Mouse (Mus musculus) thymus, adult 18-20 months (tissue): ENCODE data around the gene Pear1.

Source experiments
- DNase-seq, 2 experiments: peaks; one replicate each; pipeline ENCODE4 v3.0.0; 2022; ENCODE audit warnings: mixed read lengths in 2 of 2

Gene Pear1

DNA sequence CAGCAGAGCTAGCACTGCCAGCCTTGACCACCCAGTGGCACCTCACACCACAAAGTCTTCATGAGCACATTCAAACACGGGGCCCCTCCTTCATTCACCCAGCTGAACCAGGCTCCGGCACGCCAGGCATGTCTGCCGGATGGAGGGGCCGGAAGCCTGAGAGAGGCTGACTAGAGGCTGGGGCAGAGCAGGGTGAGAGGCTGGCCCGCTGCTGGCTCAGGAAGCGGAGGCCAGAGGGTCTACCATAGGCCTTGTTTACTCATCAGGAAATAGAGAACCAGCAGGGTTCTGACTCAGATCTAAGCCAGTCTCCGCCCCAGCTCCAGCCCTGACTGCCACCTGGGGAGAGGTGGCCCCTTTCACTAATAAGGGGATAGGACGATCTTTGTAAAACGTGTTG lies 59.0 kb downstream of the Pear1 start:
- peak; percentile 62 to 69 for DNase-seq

DNA sequence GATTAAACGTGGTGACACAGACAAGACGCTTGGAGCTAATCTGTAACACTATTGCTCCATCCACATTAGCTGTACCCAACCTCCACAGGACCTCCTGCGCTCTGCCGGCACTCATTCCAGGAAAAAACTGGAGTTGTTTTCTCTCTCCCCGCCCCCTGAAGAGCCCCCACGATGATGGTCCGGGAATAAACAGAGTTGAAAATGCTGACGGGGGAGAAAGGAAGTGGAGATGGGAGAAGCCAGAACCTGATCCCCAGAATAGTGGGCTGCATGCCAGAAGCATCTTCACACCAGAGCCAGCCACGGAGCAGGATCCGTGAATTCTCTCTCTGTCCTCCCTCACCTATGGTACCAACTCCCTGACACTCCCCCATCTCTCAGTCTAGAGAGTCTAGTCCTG lies 59.6 kb downstream of the Pear1 start:
- DNase-seq = no peak

DNA sequence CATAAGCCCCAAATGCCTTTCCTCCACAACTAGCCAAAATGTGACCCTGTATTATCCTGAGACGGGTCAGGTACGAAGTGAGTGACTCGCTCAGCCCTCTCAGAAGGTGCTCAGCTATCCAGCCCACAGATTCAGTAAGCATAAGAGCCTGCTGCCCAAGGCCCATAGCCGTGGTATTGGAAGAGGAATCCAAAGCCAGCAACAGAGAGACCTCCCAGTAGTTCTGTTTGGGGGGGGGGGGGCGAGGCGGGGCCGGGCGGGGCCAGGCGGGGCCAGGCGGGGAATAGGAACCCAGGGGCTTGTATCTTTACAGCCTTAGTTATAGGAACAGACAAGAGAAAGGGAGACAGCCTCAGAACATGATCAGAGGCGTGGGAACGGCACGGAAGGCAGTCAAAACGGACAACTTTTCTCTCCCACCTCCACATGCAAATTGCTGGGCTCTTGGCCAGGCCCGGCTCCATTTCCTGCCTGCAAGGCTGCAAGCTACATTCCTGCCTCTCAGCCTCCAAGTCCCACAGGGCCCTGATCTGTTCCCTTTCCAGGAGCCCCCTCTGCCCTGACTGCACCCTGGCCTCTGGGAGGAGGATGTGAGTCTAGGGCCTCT lies 60.3 kb downstream of the Pear1 start:
- DNase-seq = no peak

DNA sequence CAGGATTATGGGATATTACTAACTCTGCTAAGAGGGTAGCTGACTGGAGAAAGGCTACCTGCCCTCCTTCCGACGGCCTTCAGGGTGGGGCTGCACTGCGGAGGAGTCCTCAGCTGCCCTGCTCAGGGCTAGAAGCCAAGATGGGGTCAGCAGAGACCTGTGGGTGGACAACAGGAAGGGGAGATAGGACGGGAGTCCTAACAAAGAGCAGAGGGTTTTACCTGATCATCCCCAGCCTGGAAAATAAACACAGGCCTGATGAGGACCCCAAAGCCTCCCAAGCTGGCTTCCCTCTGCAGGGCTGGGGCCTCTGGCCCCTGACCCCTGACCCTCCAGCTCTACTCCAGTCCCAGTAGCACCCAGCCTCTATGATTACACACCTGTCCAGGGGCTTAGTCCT lies 60.9 kb downstream of the Pear1 start:
- DNase-seq = no peak

DNA sequence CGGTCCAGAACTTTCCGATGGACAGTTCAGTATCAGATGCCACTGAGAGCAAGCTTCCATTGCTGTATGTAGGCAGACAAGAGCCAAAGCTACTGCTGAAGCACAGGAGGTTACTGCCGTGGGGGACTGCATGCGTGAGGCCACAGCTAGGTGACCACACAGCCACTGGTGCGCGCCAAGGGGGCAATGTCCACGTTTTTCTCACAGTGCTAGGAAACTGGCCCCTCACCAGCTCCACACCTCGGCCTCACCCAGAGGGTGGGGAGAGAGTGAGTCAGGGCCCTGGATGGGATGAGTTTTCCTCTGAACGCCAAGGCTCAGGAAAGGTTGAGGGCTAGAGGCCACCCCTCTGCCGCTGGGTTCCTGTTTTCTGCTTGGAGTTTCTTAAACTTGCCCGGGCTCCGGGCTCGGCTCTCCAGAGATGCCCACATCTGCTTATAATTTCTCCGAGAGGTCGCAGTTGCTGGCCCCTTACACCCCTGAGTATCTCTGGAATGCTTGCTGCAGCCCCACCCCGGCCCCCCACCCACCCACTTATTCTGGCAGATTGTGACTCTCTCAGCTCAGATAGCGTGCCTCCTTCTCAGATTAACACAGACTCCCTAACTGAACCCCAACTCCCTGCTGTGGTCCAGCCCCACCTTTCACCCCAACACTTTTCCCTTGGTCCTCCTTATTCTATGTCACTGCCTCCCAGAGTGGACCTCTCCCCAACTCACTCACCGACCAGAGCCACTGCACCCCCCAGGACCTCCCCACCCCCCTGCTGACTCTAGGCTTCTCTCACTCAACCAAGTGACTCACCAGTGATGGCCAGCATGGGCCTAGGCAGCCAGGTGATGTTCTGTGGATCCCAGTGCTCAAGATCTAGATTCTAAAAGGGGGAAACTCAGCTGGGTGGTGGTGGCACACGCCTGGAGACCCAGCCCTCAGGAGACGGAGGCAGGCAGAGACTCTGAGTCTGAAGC lies 62.4 kb downstream of the Pear1 start:
- no peak for DNase-seq

DNA sequence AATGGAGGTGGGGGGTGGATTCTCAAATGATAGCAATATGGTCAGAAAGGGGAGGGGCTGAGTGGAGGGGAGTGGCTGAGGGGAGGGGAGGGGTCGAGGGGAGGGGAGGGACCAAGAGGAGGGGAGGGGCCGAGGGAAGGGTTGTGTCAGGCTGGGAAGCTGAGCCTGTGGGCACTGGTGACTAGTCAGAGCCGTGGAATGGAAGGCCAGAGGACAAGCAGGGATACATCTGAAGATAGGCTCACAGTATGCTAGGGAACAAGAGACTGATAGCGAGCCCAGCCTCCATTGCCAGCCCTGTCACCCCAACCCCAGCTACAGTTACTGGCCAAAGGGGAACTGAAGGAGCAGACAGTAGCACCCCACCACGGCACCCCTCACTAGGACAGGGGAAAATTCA lies 65.5 kb downstream of the Pear1 start:
- DNase-seq = no peak

DNA sequence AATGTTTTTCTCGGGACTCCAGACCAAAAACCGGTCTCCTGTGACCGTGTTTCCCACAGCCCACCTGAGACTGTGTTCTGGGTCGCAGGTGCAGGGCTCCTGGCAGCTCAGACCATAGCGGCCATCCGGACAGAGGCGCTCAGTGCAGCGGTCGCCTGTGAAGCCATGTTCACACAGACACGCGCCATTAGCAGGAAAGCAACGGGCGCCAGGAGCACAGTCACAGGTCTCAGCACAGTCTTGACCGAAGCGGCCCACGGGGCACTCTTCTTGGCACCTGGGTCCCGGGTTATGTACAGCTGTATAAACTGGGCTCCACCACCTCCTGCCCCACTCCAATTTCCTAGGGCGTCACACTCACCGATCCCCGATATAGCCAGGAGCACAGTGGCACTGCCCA lies 67.6 kb downstream of the Pear1 start:
- DNase-seq = no peak

DNA sequence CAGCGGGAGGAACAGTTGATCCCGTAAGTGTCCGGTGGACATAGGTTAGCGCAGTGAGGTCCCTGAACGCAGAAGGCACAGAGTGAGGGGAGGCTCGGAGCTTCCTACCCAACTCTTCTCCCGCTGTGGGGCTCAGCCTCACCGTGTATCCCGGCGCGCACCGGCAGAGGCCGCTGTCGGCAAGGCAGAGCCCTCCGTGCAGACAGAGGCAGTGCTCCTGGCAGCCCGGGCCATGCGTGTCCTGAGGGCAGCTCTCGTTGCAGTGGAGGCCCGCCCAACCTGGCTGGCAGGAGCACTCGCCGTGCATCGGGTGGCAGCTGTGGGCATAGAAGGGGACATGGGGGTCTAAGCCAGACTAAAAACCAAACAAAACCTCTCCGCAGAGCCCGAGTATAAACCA lies 68.1 kb downstream of the Pear1 start:
- DNase-seq = peak; percentile 54 to 59

DNA sequence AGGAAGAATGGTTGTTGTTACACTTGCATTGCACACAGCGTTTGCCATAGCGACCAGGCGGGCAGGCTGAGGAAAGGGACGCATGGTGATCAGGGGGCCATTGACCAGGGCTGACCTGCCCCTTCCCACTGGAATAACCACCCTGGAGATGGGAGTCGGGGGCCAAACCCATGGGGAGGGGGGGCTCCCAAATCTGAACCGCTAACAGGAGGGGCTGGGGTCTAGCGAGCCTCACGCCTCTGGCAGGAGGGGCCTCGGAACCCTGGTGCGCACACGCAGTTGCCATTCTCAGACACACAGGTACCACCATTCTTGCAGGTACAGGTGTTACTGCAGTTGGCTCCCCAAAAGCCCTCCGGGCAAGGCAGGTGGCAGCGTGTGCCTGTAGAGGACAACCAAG lies 70.3 kb downstream of the Pear1 start:
- no peak for DNase-seq

DNA sequence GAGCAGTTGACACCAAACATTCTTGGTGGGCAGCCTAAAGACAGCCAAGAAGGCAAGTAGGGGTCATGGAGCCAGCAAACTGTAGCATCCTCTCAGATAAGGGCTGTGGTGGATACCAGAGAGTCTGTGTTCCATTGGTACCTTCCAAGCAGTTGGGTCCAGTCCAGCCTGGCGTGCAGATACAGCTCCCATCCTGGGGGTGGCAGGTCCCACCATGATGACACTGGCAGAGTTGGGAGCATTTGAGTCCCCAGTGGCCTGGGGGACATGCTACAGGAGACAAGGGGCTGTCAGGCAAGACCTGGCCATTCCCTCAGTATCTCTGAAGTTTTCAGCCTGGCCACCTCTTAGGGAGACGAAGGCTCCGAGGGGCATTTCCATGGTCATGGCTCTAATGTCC lies 71.5 kb downstream of the Pear1 start:
- no peak for DNase-seq

DNA sequence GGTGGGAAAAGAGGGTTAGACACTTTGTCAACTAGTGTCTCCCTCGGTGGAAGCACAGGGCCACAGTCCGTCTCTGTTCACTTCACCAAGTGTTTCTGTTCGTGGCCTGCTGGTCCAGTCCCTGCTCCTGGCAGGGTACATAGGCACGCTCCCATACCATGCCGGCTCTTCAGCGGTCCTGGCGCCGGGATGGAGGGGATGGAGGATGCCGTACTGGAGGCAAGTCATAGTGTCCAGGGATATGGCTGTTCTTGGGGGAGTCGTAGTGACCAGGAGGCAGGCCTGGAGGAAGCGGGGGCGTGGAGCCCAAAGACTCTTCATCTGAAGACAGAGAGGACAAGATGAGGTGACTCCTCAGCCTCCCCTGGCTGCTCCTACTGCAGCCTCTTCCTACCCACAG lies 74.1 kb downstream of the Pear1 start:
- DNase-seq = no peak

DNA sequence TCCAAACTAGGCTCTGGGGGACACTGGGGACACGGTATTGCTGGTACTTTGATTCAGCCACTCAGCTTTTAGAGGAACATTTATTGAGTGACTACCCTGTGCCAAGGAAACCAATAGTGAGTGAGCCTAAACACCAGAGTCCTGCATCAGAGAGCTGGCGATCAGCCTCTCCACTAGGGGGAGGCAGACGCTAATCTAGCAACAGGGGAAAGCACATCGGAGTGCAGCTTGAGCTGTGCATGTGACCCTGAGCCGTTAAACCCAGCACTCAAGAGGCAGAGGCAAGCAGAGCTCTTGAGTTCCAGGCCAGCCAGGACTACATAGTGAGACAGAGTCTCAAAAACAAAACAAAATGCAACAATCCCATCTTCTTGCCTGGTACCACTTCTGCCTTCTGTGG lies 75.1 kb downstream of the Pear1 start:
- peak in 1 of 2 experiments; percentile 25 for DNase-seq

DNA sequence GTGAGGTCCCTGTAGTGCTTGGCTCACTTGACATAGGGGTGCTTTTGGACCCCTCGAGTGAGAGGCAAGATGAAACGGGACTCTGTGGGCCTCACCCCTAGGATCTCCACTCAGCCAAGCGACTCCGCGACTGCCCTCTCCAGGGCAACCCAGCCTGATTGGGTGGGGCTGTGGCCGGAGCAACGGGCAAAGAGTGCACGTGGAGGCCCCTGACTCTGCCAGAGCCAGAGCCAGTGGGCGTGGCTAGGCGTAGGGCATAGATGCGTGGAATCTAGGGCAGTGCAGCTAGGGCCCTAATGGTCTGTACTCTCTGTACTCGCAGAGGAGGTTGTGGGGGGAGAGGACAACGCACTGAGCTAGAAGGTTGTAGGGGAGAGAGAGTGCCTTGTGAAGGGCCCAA lies 75.7 kb downstream of the Pear1 start, which contains the start of gene Lrrc71:
Gene Lrrc71 (minus strand): TSS at position 195 of the 400 bp plus-strand sequence.
- no peak for DNase-seq

DNA sequence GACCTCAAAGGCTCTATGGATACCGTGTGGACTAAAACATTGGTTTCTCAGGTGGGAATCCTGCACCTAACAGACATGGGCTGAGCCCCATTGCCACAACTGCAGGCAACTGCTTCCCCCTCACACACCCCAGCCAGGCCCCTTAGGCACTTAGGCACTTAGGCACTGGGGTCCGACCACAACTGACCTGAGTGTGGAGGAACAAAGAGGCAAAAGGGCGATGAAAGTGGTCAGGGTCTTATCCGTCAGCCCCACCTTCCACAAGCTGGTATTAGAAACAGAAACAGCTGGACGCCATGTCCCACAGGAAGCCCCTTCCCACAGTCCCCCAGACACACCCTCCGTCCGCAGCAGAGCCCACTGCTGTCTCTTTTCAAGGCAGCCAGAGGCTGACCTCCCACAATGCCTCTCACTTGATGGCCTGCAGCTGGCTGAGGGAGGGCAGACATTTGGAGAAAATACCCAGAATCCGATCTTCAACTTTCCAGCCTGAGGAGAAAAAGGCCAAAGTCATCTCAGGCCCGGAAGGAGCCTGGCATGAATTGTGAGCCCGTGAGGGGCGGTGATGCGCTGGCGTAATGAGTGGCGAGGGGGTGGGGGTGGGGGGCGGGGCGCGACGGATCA lies 79.0 kb downstream of the Pear1 start:
- no peak for DNase-seq

DNA sequence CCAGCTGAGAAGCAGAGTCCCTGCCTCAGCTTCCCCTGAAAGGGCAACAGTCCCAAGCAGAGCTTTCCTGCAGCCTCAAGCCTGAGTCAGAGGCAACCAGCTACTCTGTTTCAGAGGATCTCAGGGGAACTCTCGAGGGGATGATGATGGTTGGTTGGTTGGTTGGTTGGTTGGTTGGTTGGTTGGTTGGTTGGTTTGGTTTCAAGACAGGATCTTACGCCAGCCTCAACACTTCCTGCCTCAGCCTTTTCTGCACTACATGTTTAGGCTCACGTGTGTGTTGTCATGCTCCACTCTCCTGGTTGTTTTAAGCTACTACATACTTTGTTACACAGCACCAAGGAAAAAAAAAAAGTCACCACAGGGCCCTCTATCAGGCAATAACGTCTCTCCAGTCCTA lies 80.2 kb downstream of the Pear1 start:
- DNase-seq = no peak

DNA sequence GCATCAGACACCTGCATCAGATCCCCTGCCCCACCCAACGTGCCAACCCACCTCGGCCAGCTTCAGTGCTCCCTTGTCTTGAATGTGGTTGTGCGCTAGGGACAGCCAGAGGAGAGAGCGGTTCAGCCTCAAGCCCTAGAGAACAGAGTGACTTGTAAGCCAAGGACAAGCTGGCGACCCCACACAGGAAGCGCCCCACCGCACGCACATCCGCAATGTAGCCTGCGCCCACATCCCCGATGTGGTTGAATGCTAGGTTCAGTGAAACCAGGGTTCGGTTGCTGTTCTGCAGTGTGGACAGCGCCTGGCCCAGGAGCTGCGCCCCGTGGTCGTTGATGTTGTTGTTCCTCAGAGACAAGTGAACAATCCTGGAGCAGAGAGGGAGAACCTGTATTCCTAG lies 81.4 kb downstream of the Pear1 start:
- peak; percentile 45 to 55 for DNase-seq

DNA sequence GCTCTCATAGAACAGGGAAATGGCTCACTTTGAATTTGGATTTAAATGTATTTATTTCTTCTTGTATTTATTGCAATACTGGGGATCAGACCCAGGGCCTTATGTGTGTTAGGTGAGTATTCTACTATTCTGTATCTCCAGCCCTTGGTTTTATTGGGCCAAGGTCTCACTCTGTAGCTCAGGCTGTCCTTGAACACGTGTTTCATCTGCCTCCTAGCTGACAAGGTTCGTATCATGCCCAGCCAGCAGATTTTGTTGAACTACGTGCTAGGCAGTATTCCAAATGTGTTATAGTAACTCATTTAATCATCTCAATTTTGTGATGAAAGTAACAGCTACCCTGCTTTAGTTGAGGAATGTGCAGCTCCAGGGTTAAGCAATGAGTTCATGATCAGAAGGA lies 82.1 kb downstream of the Pear1 start:
- DNase-seq = no peak

DNA sequence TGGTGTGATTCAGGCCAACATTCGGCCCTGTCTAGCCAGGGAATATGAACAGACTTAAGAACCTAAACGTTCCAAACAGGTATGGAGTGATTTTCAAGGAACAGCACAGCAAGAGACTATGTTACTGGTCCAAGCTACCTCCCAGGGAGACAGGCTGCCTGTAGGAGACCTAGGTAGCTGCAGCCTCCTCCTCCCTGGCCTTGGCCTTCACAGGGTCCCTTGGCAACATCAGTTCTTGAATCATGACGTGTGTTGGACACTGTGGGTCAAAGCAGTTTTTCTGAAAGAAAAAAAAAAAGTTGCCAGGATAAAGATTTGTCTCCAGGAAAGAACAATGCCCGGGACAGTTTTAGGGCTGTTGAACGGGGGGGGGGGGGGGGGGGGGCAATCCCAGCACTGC lies 85.2 kb downstream of the Pear1 start:
- no peak for DNase-seq

DNA sequence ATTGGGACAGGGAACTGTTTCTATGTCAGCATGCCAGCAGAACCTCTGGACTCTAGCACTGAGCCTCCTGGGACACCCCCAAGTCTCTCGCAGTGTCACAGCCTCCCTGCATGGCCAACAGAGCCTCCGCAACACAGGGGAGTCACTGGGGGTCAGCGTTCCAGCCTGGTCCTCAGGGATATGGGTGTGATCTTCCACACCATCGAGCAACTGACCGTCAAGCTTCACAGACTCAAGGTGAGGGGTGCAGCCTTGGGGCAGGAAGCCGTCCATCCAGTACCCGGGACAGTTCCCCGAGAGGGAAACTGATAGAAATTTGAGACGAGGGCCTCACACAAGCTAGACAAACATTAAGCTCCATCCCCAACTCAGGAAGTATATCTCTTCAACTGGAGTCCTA lies 88.8 kb downstream of the Pear1 start:
- DNase-seq = no peak

DNA sequence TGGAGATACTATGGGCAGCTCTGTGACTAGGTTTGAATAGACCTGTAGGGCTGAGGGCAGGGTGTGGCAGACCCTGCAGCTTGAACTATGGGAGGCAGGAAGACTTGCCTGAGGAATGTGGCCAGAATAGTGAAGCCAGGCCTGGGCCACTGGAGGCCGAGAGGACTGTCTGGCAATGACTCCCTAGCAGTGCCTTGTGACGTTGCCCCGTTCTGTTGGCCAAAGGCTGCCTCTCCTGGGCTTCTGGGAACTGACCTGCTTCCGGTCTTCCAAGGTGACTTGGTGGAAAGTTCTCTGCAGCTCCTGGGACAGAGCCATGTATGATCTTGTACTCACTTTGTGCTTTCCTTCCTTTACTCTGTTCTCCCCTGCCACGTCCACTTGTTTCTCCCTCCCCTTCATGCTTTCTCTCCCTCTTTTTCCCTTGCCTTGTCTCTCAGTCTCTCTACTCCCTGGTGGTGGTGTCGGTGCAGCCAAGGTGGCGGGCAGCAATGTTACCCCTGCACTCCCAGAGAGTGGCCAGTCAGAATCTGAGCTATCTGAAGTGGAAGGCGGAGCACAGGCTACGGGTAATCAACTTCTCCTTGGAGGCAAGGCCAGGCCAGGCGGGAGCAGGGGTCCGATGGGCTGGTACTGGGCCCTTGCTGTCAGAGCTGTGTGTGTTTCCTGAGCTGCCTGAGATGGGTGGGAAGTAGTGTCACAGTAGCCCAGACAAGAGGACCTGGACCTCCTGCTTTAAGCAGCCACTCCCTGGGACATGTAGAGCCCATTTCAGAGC lies 89.9 kb downstream of the Pear1 start:
- DNase-seq = no peak

DNA sequence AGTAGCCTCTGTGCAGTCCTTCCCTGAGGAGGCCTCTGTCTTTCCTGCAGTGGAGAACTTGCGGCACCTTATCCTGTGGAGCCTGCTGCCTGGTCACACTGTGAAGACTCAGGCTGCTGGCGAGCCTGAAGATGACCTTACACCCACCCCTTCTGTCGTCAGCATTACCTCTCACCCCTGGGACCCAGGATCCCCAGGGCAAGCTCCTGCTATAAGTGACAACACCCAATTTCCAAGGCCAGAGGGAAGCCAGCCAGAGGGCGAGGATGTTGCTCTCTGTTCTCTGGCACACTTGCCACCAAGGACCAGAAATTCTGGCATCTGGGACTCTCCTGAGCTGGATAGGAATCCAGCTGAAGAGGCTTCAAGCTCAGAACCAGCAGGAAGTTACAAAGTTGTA lies 91.0 kb downstream of the Pear1 start:
- DNase-seq = no peak

DNA sequence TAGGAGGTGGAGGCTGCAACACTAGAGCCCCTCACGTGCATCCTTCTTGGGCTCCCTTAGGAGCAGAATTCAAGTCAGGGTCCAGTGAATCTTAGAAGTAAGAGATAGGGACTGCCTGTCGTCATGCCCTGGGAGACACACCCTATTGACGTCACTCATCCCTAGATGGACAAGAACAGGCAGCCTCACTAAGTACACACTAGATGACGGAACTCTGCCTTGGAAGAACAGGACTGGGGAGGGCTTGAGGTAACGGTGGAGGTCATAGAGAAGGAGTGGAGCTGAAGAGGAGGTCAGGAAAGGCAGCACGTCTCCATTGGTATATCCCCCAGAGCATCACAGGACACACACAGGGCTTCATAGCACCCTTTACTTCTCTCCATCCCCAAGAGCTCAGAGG lies 95.4 kb downstream of the Pear1 start:
- DNase-seq = no peak

DNA sequence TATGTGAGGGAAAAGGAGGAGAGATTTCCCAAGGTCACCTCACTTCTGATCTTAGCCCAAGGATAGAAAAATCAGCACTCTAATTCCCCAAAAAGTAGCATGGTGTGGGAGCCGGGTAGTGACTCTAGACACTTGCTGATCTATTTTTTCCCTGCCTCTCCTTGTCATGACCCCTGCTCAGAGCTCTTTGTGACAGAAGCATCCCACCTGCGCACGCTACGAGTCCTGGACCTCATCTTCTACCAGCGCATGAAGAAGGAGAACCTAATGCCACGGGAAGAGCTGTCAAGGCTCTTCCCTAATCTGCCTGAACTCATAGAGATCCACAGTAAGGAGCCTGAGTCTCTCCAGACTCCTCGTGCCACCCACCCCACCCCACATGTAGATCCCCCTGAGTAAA lies 97.9 kb downstream of the Pear1 start:
- DNase-seq = no peak
